Mouse (Mus musculus): ENCODE data around the gene Spef2.
"Not testable (repeated sequence)": the region's sequence is repeated elsewhere in the genome, so short reads cannot be mapped to it uniquely, and the experiment has no call there.

Spef2 gene

GRCm38 (mm10) chr15:9748359-9749102 lies at the start of gene Spef2:
Gene Spef2, minus strand, starts transcription at chr15:9748868.
- DNase-seq: peak; percentile 70 to 71

GRCm38 (mm10) chr15:9794131-9794530 lies 45.5 kb upstream of the Spef2 start:
- DNase-seq: no peak

- DNase-seq: no peak
Measured at GRCm38 (mm10) chr15:9788245-9789030, 39.8 kb upstream of the Spef2 start.

- not testable (repeated sequence) for DNase-seq
Measured at GRCm38 (mm10) chr15:9774222-9775142, 25.8 kb upstream of the Spef2 start.

- no peak for DNase-seq
Measured at GRCm38 (mm10) chr15:9768184-9768918, 19.7 kb upstream of the Spef2 start.

- DNase-seq: no peak
Measured at GRCm38 (mm10) chr15:9767034-9767433, 18.4 kb upstream of the Spef2 start.

- DNase-seq: no peak
Measured at GRCm38 (mm10) chr15:9750966-9751365, 2.3 kb upstream of the Spef2 start.

- no peak for DNase-seq
Measured at GRCm38 (mm10) chr15:9747410-9748104, 1.1 kb downstream of the Spef2 start.

GRCm38 (mm10) chr15:9742172-9742571 lies 6.5 kb downstream of the Spef2 start:
- DNase-seq: no peak

GRCm38 (mm10) chr15:9714574-9715458 lies 33.9 kb downstream of the Spef2 start:
- no peak for DNase-seq

- no peak for DNase-seq
Measured at GRCm38 (mm10) chr15:9713707-9714106, 35.0 kb downstream of the Spef2 start.

- no peak for DNase-seq
Measured at GRCm38 (mm10) chr15:9710330-9710729, 38.3 kb downstream of the Spef2 start.

- DNase-seq: no peak
Measured at GRCm38 (mm10) chr15:9705830-9706450, 42.7 kb downstream of the Spef2 start.

- peak in 1 of 2 experiments; percentile 9 for DNase-seq
Measured at GRCm38 (mm10) chr15:9701845-9702244, 46.8 kb downstream of the Spef2 start.

GRCm38 (mm10) chr15:9691721-9692120 lies 56.9 kb downstream of the Spef2 start:
- no peak for DNase-seq

- DNase-seq: no peak
Measured at GRCm38 (mm10) chr15:9690845-9691244, 57.8 kb downstream of the Spef2 start.

- no peak for DNase-seq
Measured at GRCm38 (mm10) chr15:9690436-9690835, 58.2 kb downstream of the Spef2 start.

- DNase-seq: no peak
Measured at GRCm38 (mm10) chr15:9683485-9683884, 65.2 kb downstream of the Spef2 start.

GRCm38 (mm10) chr15:9677343-9678036 lies 71.2 kb downstream of the Spef2 start:
- DNase-seq: no peak
